Mouse (Mus musculus) thymus, adult 2 months (tissue): ENCODE data around the gene Triml1.

Source experiments
- CTCF ChIP-seq: fragments of 200-500 bp; IDR thresholded peaks from 2 replicates; pipeline ENCODE4 v1.5.1; 2012; ENCODE audit warnings: mild to moderate bottlenecking, control low read depth, low read length, moderate library complexity, borderline replicate concordance; ENCODE audit not compliant: control insufficient read depth, poor library complexity, insufficient read depth; ENCODE audit errors: extremely low read depth
- POLR2A ChIP-seq: fragments of 200-500 bp; IDR thresholded peaks from 2 replicates; pipeline ENCODE4 v1.6.1; 2012; ENCODE audit warnings: mild to moderate bottlenecking, low read length, control low read depth, moderate library complexity; ENCODE audit not compliant: control insufficient read depth, poor library complexity, insufficient read depth; ENCODE audit errors: extremely low read depth

GRCm38 (mm10) chr8:43182281-43182680 is 41.0 kb upstream of the Triml1 start:
- TF ChIP-seq POLR2A (no peak), CTCF (no peak)
